Mouse (Mus musculus) ES-E14 (cell line): ENCODE results near the gene Gm49333. TPM values are rescaled to one million over a fixed set of nuclear protein-coding genes. Genes with fewer than 3 reads are reported as not detected.
A peak's percentile ranks its signal among the peaks of the same experiment; 100 is the strongest.
"Not testable (repeated sequence)": the region's sequence is repeated elsewhere in the genome, so short reads cannot be mapped to it uniquely, and the experiment has no call there.

Source experiments
- DNase-seq: peaks from one replicate; pipeline ENCODE4 v3.0.0-alpha.2; 2013; ENCODE audit warnings: low read depth, low spot score
- H3K27ac ChIP-seq: 2 replicates; pipeline ENCODE4 v1.5.1; 2012; ENCODE audit warnings: low read depth, mild to moderate bottlenecking, low read length, moderate library complexity, mixed read lengths; ENCODE audit not compliant: poor library complexity, insufficient read depth, severe bottlenecking
- H3K36me3 ChIP-seq: 2 replicates; pipeline ENCODE4 v1.6.1; 2012; ENCODE audit warnings: mild to moderate bottlenecking, low read length, moderate library complexity, mixed read lengths; ENCODE audit not compliant: control insufficient read depth, poor library complexity, insufficient read depth, severe bottlenecking
- H3K4me1 ChIP-seq, 2 experiments: fragments of 150-350 bp in 1 of 2; sonication (generic) in 1 of 2; 2 replicates each; pipeline ENCODE4 v1.6.1; 2012; ENCODE audit warnings: low read length in 2 of 2, mild to moderate bottlenecking in 1 of 2, mixed read lengths in 1 of 2; ENCODE audit not compliant: control insufficient read depth in 2 of 2, insufficient read depth in 2 of 2, poor library complexity in 1 of 2
- H3K4me3 ChIP-seq, 2 experiments: fragments of 150-350 bp in 1 of 2; sonication (generic) in 1 of 2; 2 replicates each; pipeline ENCODE4 v1.5.1; 2012; ENCODE audit warnings: low read length in 2 of 2, low read depth in 1 of 2, mild to moderate bottlenecking in 1 of 2, mixed read lengths in 1 of 2; ENCODE audit not compliant: insufficient read depth in 1 of 2, poor library complexity in 1 of 2, severe bottlenecking in 1 of 2
- H3K9ac ChIP-seq: 2 replicates; pipeline ENCODE4 v1.6.1; 2012; ENCODE audit warnings: low read depth, mild to moderate bottlenecking, low read length, mixed read lengths; ENCODE audit not compliant: poor library complexity, insufficient read depth, severe bottlenecking
- H3K9me3 ChIP-seq: fragments of 150-350 bp; sonication (generic); 2 replicates; pipeline ENCODE4 v1.6.1; 2012; ENCODE audit warnings: low read depth, mild to moderate bottlenecking, low read length; ENCODE audit not compliant: control insufficient read depth, insufficient read depth
- CHD2 ChIP-seq: IDR thresholded peaks from 2 replicates; pipeline ENCODE4 v1.6.1; 2014; ENCODE audit warnings: mild to moderate bottlenecking, low read depth, low read length, inconsistent platforms
- HCFC1 ChIP-seq: IDR thresholded peaks from 2 replicates; pipeline ENCODE4 v1.6.1; 2012; ENCODE audit warnings: low read length, inconsistent platforms, borderline replicate concordance; ENCODE audit not compliant: insufficient read depth
- MAFK ChIP-seq: IDR thresholded peaks from 2 replicates; pipeline ENCODE4 v1.6.1; 2014; ENCODE audit warnings: mild to moderate bottlenecking, low read depth, low read length, inconsistent platforms; ENCODE audit not compliant: insufficient read depth
- ZC3H11A ChIP-seq: IDR thresholded peaks from 2 replicates; pipeline ENCODE4 v1.6.1; 2012; ENCODE audit warnings: low read depth, mild to moderate bottlenecking, inconsistent platforms, low read length, borderline replicate concordance
- ZNF384 ChIP-seq: IDR thresholded peaks from 2 replicates; pipeline ENCODE4 v1.6.1; 2012; ENCODE audit warnings: low read depth, low read length, inconsistent platforms
- in situ Hi-C, 2 experiments: fragments of 600-800 bp; cut with MboI; formaldehyde crosslinking; loops; one replicate each; pipeline ENCODE4 v1.15.1; 2025; ENCODE audit warnings: low sequenced_read_pairs in 2 of 2, inconsistent platforms in 1 of 2; ENCODE audit not compliant: unreplicated experiment in 2 of 2
- total RNA-seq: library from RNA; depleted of rRNA; stranded (reverse); fragments of 300-350 nt; gene quantifications from 2 replicates; pipeline ENCODE4 v1.2.3, GENCODE M21; 2012

The Gm49333 gene
- total RNA-seq, 1 experiment, result not detected

DNA sequence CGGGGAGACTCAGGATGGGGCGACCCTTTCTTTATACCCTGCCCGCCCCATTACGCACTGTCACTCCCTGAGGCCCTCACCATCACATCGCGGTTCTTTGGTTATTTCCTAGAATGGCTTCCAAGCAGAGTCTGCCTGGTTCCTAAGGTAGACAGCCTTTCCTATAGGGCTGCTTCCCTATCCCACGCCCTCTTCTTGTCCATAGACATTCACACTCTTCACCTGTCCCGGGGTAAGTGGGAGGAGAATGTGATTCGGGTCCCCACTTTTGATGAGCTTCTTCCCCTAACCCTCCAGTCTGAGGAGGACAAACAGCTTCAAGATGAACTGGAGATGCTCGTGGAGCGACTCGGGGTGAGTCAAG, 40.5 kb downstream of the Gm49333 start:
- Histone ChIP-seq H3K27ac (peak overlapping the region; percentile 36; the same call in 1 of the 2 replicates), H3K9ac (peak overlapping the region; percentile 98), H3K9me3 (no peaks in the 10 kb centered on the region), H3K4me3 (peak overlapping the region; percentile 74 to 97), H3K4me1 (0 out of 4 replicates have a peak, but pooled peaks cover 0 to 2% of the 10 kb centered on the region in 2 experiments), H3K36me3 (peaks cover 20% of the 10 kb centered on the region)
- DNase-seq, result no peak
- TF ChIP-seq ZNF384 (no peak), ZC3H11A (no peak), MAFK (no peak), CHD2 (no peak), HCFC1 (no peak)
- in situ Hi-C loops, result no loop called here

DNA sequence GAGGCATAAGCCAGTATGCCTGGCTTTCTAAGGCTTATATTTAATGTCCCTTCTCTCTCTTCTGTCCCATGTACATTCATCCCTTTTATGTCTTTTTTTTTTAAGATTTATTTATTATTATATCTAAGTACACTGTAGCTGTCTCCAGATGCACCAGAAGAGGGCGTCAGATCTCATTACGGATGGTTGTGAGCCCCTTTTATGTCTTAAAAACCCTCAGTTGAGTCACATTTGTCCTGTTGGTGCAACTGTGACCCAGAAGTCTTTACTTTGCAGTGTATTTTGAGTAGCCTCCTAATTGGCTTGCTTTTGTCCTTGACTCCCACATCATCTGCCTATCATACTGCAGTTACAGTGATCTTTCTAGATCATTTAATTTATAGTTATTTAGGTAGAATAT, 41.9 kb downstream of the Gm49333 start:
- DNase-seq, result no peak
- TF ChIP-seq CHD2 (no peak), MAFK (no peak), ZNF384 (no peak), ZC3H11A (no peak), HCFC1 (no peak)
- Histone ChIP-seq H3K9me3 (no peaks in the 10 kb centered on the region), H3K4me1 (0 out of 4 replicates have a peak, but pooled peaks cover 0 to 2% of the 10 kb centered on the region in 2 experiments), H3K4me3 (no peak overlapping the region), H3K36me3 (peaks cover 26% of the 10 kb centered on the region), H3K9ac (no peak overlapping the region), H3K27ac (no peak overlapping the region)
- in situ Hi-C loops, result no loop called here

GRCm38 (mm10) chr16:20657661-20658060, 46.3 kb downstream of the Gm49333 start:
- Histone ChIP-seq H3K9me3 (no peaks in the 10 kb centered on the region), H3K36me3 (peaks cover 62% of the 10 kb centered on the region), H3K4me3 (no peak overlapping the region), H3K9ac (no peak overlapping the region), H3K27ac (no peak overlapping the region), H3K4me1 (0 out of 4 replicates have a peak, but pooled peaks cover 0 to 2% of the 10 kb centered on the region in 2 experiments)
- in situ Hi-C loops, result no loop called here
- DNase-seq, result no peak
- TF ChIP-seq MAFK (no peak), HCFC1 (no peak), ZC3H11A (no peak), ZNF384 (no peak), CHD2 (no peak)

DNA sequence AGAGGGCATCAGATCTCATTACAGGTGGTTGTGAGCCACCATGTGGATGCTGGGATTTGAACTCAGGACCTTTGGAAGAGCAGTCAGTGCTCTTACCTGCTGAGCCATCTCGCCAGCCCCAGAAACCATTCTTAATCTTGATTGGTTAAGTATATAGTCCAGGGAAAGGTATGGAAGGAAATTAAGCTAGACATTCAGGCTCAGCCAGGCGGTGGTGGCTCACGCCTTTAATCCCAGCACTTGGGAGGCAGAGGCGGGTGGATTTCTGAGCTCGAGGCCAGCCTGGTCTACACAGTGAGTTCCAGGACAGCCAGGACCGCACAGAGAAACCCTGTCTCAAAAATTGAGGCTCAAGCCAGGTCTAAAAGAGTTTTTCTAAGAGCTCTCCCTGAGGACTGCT, 56.6 kb downstream of the Gm49333 start, which contains the start of gene Eif4g1:
Eif4g1 (plus strand) TSS at position 301 of the 400 bp plus-strand sequence.
- DNase-seq, H3K36me3 ChIP-seq, H3K27ac ChIP-seq, H3K4me1 ChIP-seq, H3K9ac ChIP-seq, H3K4me3 ChIP-seq, H3K9me3 ChIP-seq, in situ Hi-C loops: not testable (repeated sequence)

DNA sequence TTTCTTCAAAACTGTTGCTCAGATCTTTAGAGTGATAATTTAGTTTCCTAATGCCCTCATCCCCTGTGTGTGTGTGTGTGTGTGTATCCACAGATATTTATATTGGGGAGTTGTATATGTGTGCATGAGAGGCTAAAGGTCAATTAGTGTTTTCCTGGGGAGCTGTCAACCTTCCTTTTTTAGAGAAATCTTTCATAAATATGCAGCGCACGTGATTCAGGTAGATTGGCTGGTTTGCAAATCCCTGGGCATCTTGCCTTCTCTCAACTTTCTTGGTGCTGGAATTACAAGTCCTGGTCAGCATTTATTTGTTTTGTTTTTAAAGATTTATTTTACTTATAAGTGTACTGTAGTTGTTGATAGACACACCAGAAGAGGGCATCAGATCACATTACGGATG, 58.9 kb downstream of the Gm49333 start:
- no peak for DNase-seq
- Histone ChIP-seq H3K9ac (no peak overlapping the region), H3K9me3 (no peaks in the 10 kb centered on the region), H3K4me3 (no peak overlapping the region), H3K36me3 (peaks cover 8% of the 10 kb centered on the region), H3K27ac (no peak overlapping the region), H3K4me1 (peaks cover 0 to 9% of the 10 kb centered on the region in 2 experiments; a peak in 1 of 4 replicates)
- in situ Hi-C loops, result no loop called here
- no peak for TF ChIP-seq ZNF384
- TF ChIP-seq CHD2, result no peak
